Mouse (Mus musculus): ENCODE measurements around the gene Csf3. TPM values are rescaled to one million over a fixed set of nuclear protein-coding genes. Genes with fewer than 3 reads are reported as not detected.
"Not testable (repeated sequence)": the region's sequence is repeated elsewhere in the genome, so short reads cannot be mapped to it uniquely, and the experiment has no call there.

Csf3 gene
- total RNA-seq, 2 experiments from 2014 or later = not detected

GRCm38 (mm10) chr11:98729119-98729588, 28.1 kb downstream of the Csf3 start, which contains the start of gene Med24:
TSS of gene Med24 (minus strand) at chr11:98729435.
- peak; percentile 70 for DNase-seq (ENCODE audit: low spot score in 2 of 2)

GRCm38 (mm10) chr11:98730727-98731126, 29.7 kb downstream of the Csf3 start:
- DNase-seq (ENCODE audit: low spot score in 2 of 2) = no peak

GRCm38 (mm10) chr11:98731134-98731533, 30.1 kb downstream of the Csf3 start:
- DNase-seq (ENCODE audit: low spot score in 2 of 2) = no peak

GRCm38 (mm10) chr11:98734020-98734419, 33.0 kb downstream of the Csf3 start:
- DNase-seq (ENCODE audit: low spot score in 2 of 2) = no peak

GRCm38 (mm10) chr11:98735111-98735510, 34.0 kb downstream of the Csf3 start:
- DNase-seq (ENCODE audit: low spot score in 2 of 2) = no peak

- DNase-seq (ENCODE audit: low spot score in 2 of 2) = no peak
Observed at GRCm38 (mm10) chr11:98736176-98736575, 35.1 kb downstream of the Csf3 start.

GRCm38 (mm10) chr11:98737220-98737619, 36.2 kb downstream of the Csf3 start:
- DNase-seq (ENCODE audit: low spot score in 2 of 2) = not testable (repeated sequence)

- no peak for DNase-seq (ENCODE audit: low spot score in 2 of 2)
Observed at GRCm38 (mm10) chr11:98738428-98738911, 37.4 kb downstream of the Csf3 start.

- DNase-seq (ENCODE audit: low spot score in 2 of 2) = no peak
Observed at GRCm38 (mm10) chr11:98738925-98739324, 37.9 kb downstream of the Csf3 start.

GRCm38 (mm10) chr11:98740026-98740392, 38.9 kb downstream of the Csf3 start:
- DNase-seq (ENCODE audit: low spot score in 2 of 2) = peak in 1 of 2 experiments; percentile 26

GRCm38 (mm10) chr11:98740393-98741050, 39.5 kb downstream of the Csf3 start, which contains the start of gene Thra:
TSS of gene Thra (plus strand) at chr11:98740638.
- peak; percentile 51 to 63 for DNase-seq (ENCODE audit: low spot score in 2 of 2)

- DNase-seq (ENCODE audit: low spot score in 2 of 2) = no peak
Observed at GRCm38 (mm10) chr11:98741051-98741620, 40.1 kb downstream of the Csf3 start.

GRCm38 (mm10) chr11:98741622-98742396, 40.7 kb downstream of the Csf3 start:
- peak; percentile 82 to 83 for DNase-seq (ENCODE audit: low spot score in 2 of 2)

- peak; percentile 36 for DNase-seq (ENCODE audit: low spot score in 2 of 2)
Observed at GRCm38 (mm10) chr11:98742397-98743291, 41.6 kb downstream of the Csf3 start.

GRCm38 (mm10) chr11:98743655-98744345, 42.7 kb downstream of the Csf3 start:
- peak; percentile 30 to 42 for DNase-seq (ENCODE audit: low spot score in 2 of 2)

- no peak for DNase-seq (ENCODE audit: low spot score in 2 of 2)
Observed at GRCm38 (mm10) chr11:98744456-98745019, 43.5 kb downstream of the Csf3 start.

GRCm38 (mm10) chr11:98745932-98746853, 45.1 kb downstream of the Csf3 start:
- no peak for DNase-seq (ENCODE audit: low spot score in 2 of 2)

GRCm38 (mm10) chr11:98746855-98747693, 46.0 kb downstream of the Csf3 start:
- DNase-seq (ENCODE audit: low spot score in 2 of 2) = peak; percentile 71 to 75
